Mouse (Mus musculus) neural tube, embryonic 15.5 days (tissue): ENCODE results near the gene Gm21731. TPM values are rescaled to one million over a fixed set of nuclear protein-coding genes. Genes with fewer than 3 reads are reported as not detected.
"Not testable (repeated sequence)": the region's sequence is repeated elsewhere in the genome, so short reads cannot be mapped to it uniquely, and the experiment has no call there.

ENCODE experiments used
- ATAC-seq: fragments of 200-750 bp; cut with Nextera tagmentation; 2 replicates; pipeline ENCODE4 v1.8.0; 2017; ENCODE audit warnings: mild to moderate bottlenecking, moderate TSS enrichment, moderate library complexity; ENCODE audit not compliant: low FRiP score
- H3K27ac ChIP-seq: fragments of 300-500 bp; sonication (generic); replicated peaks from 2 replicates; pipeline ENCODE4 v1.5.1; 2015; ENCODE audit warnings: mild to moderate bottlenecking, inconsistent platforms
- H3K27me3 ChIP-seq: fragments of 300-500 bp; sonication (generic); replicated peaks from 2 replicates; pipeline ENCODE4 v1.6.1; 2015; ENCODE audit warnings: inconsistent platforms
- H3K36me3 ChIP-seq: fragments of 300-500 bp; sonication (generic); 2 replicates; pipeline ENCODE4 v1.6.1; 2015; ENCODE audit warnings: inconsistent platforms
- H3K4me1 ChIP-seq: fragments of 300-500 bp; sonication (generic); 2 replicates; pipeline ENCODE4 v1.6.1; 2015; ENCODE audit warnings: inconsistent platforms
- H3K4me2 ChIP-seq: fragments of 300-500 bp; sonication (generic); 2 replicates; pipeline ENCODE4 v1.6.1; 2015; ENCODE audit warnings: inconsistent platforms, mild to moderate bottlenecking, moderate library complexity
- H3K4me3 ChIP-seq: fragments of 300-500 bp; sonication (generic); replicated peaks from 2 replicates; pipeline ENCODE4 v1.5.1; 2015; ENCODE audit warnings: mild to moderate bottlenecking, inconsistent platforms
- H3K9ac ChIP-seq: fragments of 300-500 bp; sonication (generic); replicated peaks from 2 replicates; pipeline ENCODE4 v1.6.1; 2015; ENCODE audit warnings: mild to moderate bottlenecking, inconsistent platforms
- H3K9me3 ChIP-seq: fragments of 300-500 bp; sonication (generic); replicated peaks from 2 replicates; pipeline ENCODE4 v1.6.1; 2016; ENCODE audit warnings: inconsistent platforms
- WGBS: fragments of 180-500 bp; shearing (Covaris S2); methylation state at CpG from one replicate; pipeline ENCODE4 v1.1.7; 2015; ENCODE audit warnings: mixed read lengths; 5-methylcytosine and 5-hydroxymethylcytosine counted together
- polyA plus RNA-seq: library from polyadenylated mRNA; unstranded; fragments of >200 nt; fragmentation: Nextera tagmentation; extraction: Ambion mirVana; gene quantifications from 2 replicates; pipeline ENCODE4 v1.2.1, GENCODE M21; 2015

The Gm21731 gene
- not detected in 2 replicates for polyA plus RNA-seq

DNA sequence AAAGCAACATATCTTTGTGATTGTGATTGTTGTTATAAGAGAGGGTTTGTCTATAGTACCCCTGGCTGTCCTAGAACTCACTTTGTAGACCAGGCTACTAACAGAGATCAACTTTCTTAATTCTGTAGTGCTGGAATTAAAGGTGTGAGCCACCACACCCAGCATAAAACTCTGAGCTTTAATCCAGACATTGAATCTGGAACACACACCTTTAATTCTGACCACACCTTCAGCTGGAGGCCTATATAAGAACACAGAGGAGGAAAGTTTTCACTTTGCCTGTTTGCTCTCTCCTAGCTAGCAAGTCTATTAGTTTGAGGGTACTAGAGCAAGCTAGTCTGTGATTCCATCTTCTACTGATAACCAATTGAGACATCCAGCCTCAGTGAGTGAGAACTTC, at the start of gene Gm21731:
Gm21731 (plus strand) TSS at position 301 of the 400 bp plus-strand sequence.
- H3K4me3 ChIP-seq, ATAC-seq, H3K36me3 ChIP-seq, H3K9ac ChIP-seq, H3K9me3 ChIP-seq, H3K4me2 ChIP-seq, H3K4me1 ChIP-seq, H3K27me3 ChIP-seq, H3K27ac ChIP-seq: not testable (repeated sequence)

GRCm38 (mm10) chr13:120196189-120196821, 42.6 kb upstream of the Gm21731 start:
- H3K4me1 ChIP-seq, H3K4me2 ChIP-seq, H3K9ac ChIP-seq, H3K9me3 ChIP-seq, H3K4me3 ChIP-seq, ATAC-seq, H3K27ac ChIP-seq, H3K36me3 ChIP-seq, H3K27me3 ChIP-seq: not testable (repeated sequence)
- 88% methylated on average over 7 of the region's 8 CpGs for WGBS

DNA sequence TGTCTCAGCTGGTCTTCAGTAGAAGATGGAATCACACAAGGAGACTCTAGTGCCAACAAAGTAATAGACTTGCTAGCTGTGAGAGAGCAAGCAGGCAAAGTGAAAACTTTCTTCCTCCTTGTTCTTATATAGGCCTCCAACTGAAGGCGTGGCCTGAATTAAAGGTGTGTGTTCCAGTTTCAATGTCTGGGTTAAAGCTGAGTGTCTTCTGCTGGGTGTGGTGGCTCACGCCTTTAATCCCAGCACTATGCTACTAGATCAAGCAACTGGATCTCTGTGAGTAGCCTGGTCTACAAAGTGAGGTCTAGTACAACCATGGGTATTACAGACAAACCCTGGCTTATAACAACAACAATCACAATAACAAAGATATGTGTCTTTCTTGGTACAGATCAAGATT, 23.1 kb upstream of the Gm21731 start, which contains the start of gene Gm21762:
Gm21762 (minus strand) TSS at position 101 of the 400 bp plus-strand sequence.
- H3K9me3 ChIP-seq, H3K4me2 ChIP-seq, H3K4me3 ChIP-seq, H3K27me3 ChIP-seq, H3K27ac ChIP-seq, H3K4me1 ChIP-seq, H3K9ac ChIP-seq, H3K36me3 ChIP-seq, ATAC-seq: not testable (repeated sequence)
- no CpG with 5 or more reads among the region's 2 CpGs for WGBS

GRCm38 (mm10) chr13:120220922-120221321, 18.0 kb upstream of the Gm21731 start:
- 79% methylated on average over 5 of the region's 5 CpGs for WGBS
- not testable (repeated sequence) for H3K9me3 ChIP-seq

DNA sequence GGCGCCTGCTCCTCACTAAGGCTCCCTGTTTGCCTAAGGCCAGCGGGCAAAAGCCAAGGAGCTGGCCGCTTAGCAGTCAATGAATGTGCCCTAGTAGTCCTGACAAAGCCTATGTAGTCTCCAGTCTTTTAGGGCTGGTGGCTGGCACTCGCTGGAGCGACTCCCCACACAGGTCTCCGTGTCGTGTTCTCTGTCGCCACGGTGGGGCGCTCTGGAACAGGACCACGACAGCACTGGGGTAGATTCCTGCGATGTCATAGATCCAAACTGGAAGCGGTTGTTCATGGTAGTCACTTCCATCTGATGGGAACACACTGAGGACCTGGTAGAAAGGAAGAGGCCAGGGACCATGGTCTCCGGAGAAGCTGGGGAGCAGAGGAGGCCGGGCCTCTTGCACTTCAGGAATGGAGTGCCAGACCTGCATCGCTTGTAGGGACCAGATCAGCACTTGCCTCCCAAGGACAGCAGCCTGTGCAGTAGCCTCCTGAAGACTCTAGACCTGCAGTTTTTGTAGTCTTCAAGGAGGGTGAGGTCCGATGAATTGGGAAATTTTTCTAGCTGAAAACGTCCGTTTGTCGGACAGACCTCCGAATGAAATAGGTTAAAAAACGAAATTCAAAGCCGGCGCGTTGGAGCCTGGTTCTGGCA, 15.8 kb upstream of the Gm21731 start:
- H3K4me3 ChIP-seq, H3K9ac ChIP-seq, H3K27ac ChIP-seq, H3K4me2 ChIP-seq, H3K27me3 ChIP-seq, H3K4me1 ChIP-seq, ATAC-seq, H3K36me3 ChIP-seq, H3K9me3 ChIP-seq: not testable (repeated sequence)
- WGBS, result 95% methylated on average over 16 of the region's 25 CpGs

More at GRCm38 (mm10) chr13:120220922-120221321, 18.0 kb upstream of the Gm21731 start:
- not testable (repeated sequence) for H3K9ac ChIP-seq, H3K36me3 ChIP-seq, H3K27me3 ChIP-seq, H3K4me1 ChIP-seq, H3K4me3 ChIP-seq, ATAC-seq, H3K4me2 ChIP-seq, H3K27ac ChIP-seq

DNA sequence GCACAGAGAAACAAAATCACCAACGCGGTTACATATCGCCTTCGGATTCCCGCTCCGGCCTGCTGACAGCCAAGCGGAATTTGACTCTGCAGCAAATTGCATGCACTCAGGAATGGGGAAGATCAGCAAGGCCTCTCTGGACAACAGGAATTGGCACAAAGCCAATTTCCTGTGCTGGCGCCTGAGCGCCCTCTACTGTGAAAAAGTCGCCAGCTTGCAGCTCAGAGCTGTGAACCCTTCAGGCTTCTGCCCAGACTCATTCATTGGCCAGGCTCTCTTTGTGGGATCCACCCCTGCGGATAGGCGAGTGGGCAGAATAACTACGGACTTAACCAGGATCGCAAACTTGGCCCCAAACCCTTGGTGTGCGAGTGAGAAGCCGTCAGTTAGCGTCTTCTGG, 7.1 kb upstream of the Gm21731 start:
- not testable (repeated sequence) for H3K36me3 ChIP-seq
- ATAC-seq, result peak; percentile 41; the same call in 1 of the 2 replicates

GRCm38 (mm10) chr13:120232447-120233049, 6.4 kb upstream of the Gm21731 start:
- H3K4me3 ChIP-seq, H3K4me2 ChIP-seq, H3K27ac ChIP-seq, H3K9me3 ChIP-seq, H3K4me1 ChIP-seq, ATAC-seq, H3K9ac ChIP-seq, H3K36me3 ChIP-seq, H3K27me3 ChIP-seq: not testable (repeated sequence)
- WGBS, result 80% methylated on average over 13 of the region's 25 CpGs

More for the DNA sequence above, 7.1 kb upstream of the Gm21731 start:
- not testable (repeated sequence) for H3K4me1 ChIP-seq, H3K4me2 ChIP-seq, H3K4me3 ChIP-seq, H3K27me3 ChIP-seq, H3K9me3 ChIP-seq, H3K9ac ChIP-seq, H3K27ac ChIP-seq
- WGBS, result 96% methylated on average over 17 of the region's 17 CpGs

- H3K4me2 ChIP-seq, H3K36me3 ChIP-seq, ATAC-seq, H3K9ac ChIP-seq, H3K27me3 ChIP-seq, H3K27ac ChIP-seq, H3K4me1 ChIP-seq, H3K9me3 ChIP-seq, H3K4me3 ChIP-seq: not testable (repeated sequence)
- WGBS, result 100% methylated on average over 2 of the region's 3 CpGs
Observed at GRCm38 (mm10) chr13:120251208-120251924, 12.5 kb downstream of the Gm21731 start.

- not testable (repeated sequence) for H3K36me3 ChIP-seq, H3K27ac ChIP-seq, H3K4me2 ChIP-seq, H3K4me3 ChIP-seq, H3K9me3 ChIP-seq, ATAC-seq, H3K9ac ChIP-seq, H3K27me3 ChIP-seq, H3K4me1 ChIP-seq
- 89% methylated on average over 3 of the region's 3 CpGs for WGBS
Observed at GRCm38 (mm10) chr13:120258817-120259658, 20.1 kb downstream of the Gm21731 start.

GRCm38 (mm10) chr13:120259718-120260117, 20.8 kb downstream of the Gm21731 start:
- not testable (repeated sequence) for ATAC-seq, H3K4me1 ChIP-seq, H3K9me3 ChIP-seq, H3K36me3 ChIP-seq, H3K27me3 ChIP-seq, H3K9ac ChIP-seq, H3K4me2 ChIP-seq, H3K4me3 ChIP-seq, H3K27ac ChIP-seq
- WGBS, result 77% methylated on average over 3 of the region's 3 CpGs

DNA sequence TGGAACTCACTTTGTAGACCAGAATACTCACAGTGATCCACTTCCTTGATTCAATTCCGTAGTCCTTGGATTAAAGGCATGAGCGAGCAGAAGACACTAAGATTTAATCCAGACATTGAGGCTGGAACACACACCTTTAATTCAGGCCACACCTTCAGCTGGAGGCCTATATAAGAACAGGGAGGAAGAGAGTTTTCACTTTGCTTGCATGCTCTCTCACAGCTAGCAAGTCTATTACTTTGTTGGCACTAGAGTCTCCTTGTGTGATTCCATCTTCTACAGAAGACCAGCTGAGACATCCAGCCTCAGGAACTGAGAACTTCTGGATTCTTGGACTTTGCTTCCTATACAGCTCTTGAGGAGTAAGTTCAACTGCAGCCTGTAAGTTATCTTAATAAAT, 24.0 kb downstream of the Gm21731 start, which contains the start of gene AF067061:
AF067061 (plus strand) TSS at position 245 of the 400 bp plus-strand sequence.
- not testable (repeated sequence) for H3K4me1 ChIP-seq, H3K4me2 ChIP-seq, H3K9me3 ChIP-seq, H3K9ac ChIP-seq, ATAC-seq, H3K4me3 ChIP-seq, H3K27me3 ChIP-seq, H3K27ac ChIP-seq, H3K36me3 ChIP-seq
- 90% methylated on average over 2 of the region's 2 CpGs for WGBS
